9 mouse cellular contexts compared by ENCODE assay signal in the genomic region with DNA sequence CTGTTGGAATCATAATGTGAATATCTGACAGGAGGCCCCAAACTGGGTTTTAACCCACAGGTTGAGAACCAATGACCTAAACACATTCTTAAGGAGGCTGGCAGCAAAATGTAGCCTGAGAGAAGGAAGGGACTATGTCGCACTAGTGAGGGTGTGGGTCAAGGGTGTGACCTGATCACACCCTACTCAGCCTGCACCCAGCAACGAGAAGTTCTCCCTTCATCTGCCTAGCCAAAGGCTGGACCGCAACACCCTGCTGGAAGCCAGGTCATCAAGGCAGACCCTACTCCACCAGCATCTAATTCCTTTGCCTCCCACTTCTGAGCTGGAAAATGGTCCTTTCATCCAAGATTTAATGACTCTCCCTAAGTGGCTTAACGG. TPM values are rescaled to one million over a fixed set of nuclear protein-coding genes. Genes with fewer than 3 reads are reported as not detected.
DNase-seq lines count a peak whose midpoint lies in the region; ATAC-seq lines count a peak whose summit lies in the region.
"Had no signal": no experiment of that assay in that cellular context is flagged by ENCODE, and none has a peak within 500 bp of the region (broad histone marks: within the 10 kb centered on the region; RNA-seq: fewer than 3 reads in every experiment).

No protein-coding gene starts in this region.

- peak overlapping the region; percentile 16; the same call in 1 of the 2 replicates for H3K27ac ChIP-seq in heart, embryonic 16.5 days (ENCODE audit: low read length)
- 0 out of 2 replicates have a peak overlapping the region, but pooled peaks have one; percentile 32 for H3K27ac ChIP-seq in embryonic facial prominence, embryonic 12.5 days
- peak overlapping the region; percentile 85 for H3K27ac ChIP-seq in limb, embryonic 10.5 days
- peak overlapping the region; percentile 90 for H3K27ac ChIP-seq in midbrain, embryonic 14.5 days (replicated peaks; ENCODE audit: low read depth, low read length)

- H3K4me2 ChIP-seq in heart, embryonic 16.5 days (ENCODE audit: low read depth, low read length): peak overlapping the region; percentile 99
- peak overlapping the region; percentile 99 for H3K4me2 ChIP-seq in embryonic facial prominence, embryonic 12.5 days (replicated peaks)
- peak overlapping the region; percentile 72 for H3K4me2 ChIP-seq in midbrain, embryonic 14.5 days (ENCODE audit: low read length)

- DNase-seq in heart, adult 18-20 months: no peak
- no peak for DNase-seq in limb, embryonic 10.5 days (ENCODE audit: low spot score)
- DNase-seq in midbrain, embryonic 14.5 days: no peak
- no peak for DNase-seq in left cerebral cortex, postnatal 14 days (ENCODE audit: low spot score in 2 of 2)
- DNase-seq in urinary bladder, postnatal 10 days (ENCODE audit: low spot score): no peak
- no peak for DNase-seq in adrenal gland, postnatal 25 days

- intact Hi-C loops in left cerebral cortex, postnatal 14 days (cut with DNase I): no loop called here

- ATAC-seq in heart, embryonic 16.5 days (replicated peaks; ENCODE audit: extremely low read depth, insufficient read depth, low FRiP score): no peak
- ATAC-seq in embryonic facial prominence, embryonic 12.5 days (ENCODE audit: insufficient number of reproducible peaks, insufficient read depth, low FRiP score, low TSS enrichment): no peak
- no peak for ATAC-seq in midbrain, embryonic 14.5 days (ENCODE audit: low FRiP score, low TSS enrichment)

- no peaks in the 10 kb centered on the region for H3K36me3 ChIP-seq in heart, embryonic 16.5 days (ENCODE audit: control insufficient read depth, insufficient read depth)
- H3K36me3 ChIP-seq in embryonic facial prominence, embryonic 12.5 days: no peaks in the 10 kb centered on the region
- H3K36me3 ChIP-seq in limb, embryonic 10.5 days: no peaks in the 10 kb centered on the region
- no peaks in the 10 kb centered on the region for H3K36me3 ChIP-seq in midbrain, embryonic 14.5 days (ENCODE audit: control insufficient read depth, insufficient read depth, low read length)

- no peaks in the 10 kb centered on the region for H3K27me3 ChIP-seq in heart, embryonic 16.5 days (ENCODE audit: control insufficient read depth, insufficient read depth, low read length)
- peaks cover 16% of the 10 kb centered on the region for H3K27me3 ChIP-seq in embryonic facial prominence, embryonic 12.5 days
- peaks cover 37% of the 10 kb centered on the region for H3K27me3 ChIP-seq in limb, embryonic 10.5 days (ENCODE audit: low read depth, poor library complexity, severe bottlenecking)
- no peaks in the 10 kb centered on the region for H3K27me3 ChIP-seq in midbrain, embryonic 14.5 days (ENCODE audit: control insufficient read depth, insufficient read depth, low read length)

- H3K4me1 ChIP-seq in heart, embryonic 16.5 days (ENCODE audit: control insufficient read depth, insufficient read depth, low read length): 0 out of 2 replicates have a peak, but pooled peaks cover 3% of the 10 kb centered on the region
- no peaks in the 10 kb centered on the region for H3K4me1 ChIP-seq in embryonic facial prominence, embryonic 12.5 days
- peaks cover 21% of the 10 kb centered on the region for H3K4me1 ChIP-seq in limb, embryonic 10.5 days
- H3K4me1 ChIP-seq in midbrain, embryonic 14.5 days (ENCODE audit: control insufficient read depth, insufficient read depth, low read length): peaks cover 26% of the 10 kb centered on the region

- peak overlapping the region; percentile 82 for H3K9ac ChIP-seq in heart, embryonic 16.5 days (ENCODE audit: low read length)
- H3K9ac ChIP-seq in embryonic facial prominence, embryonic 12.5 days: peak overlapping the region; percentile 57; the same call in 1 of the 2 replicates
- peak overlapping the region; percentile 76 for H3K9ac ChIP-seq in midbrain, embryonic 14.5 days (replicated peaks; ENCODE audit: low read length)

- 39% methylated on average over 4 of the region's 4 CpGs for WGBS in heart, embryonic 16.5 days
- 24% methylated on average over 4 of the region's 4 CpGs for WGBS in embryonic facial prominence, embryonic 12.5 days
- WGBS in limb, embryonic 10.5 days: 12% methylated on average over 4 of the region's 4 CpGs
- 17% methylated on average over 4 of the region's 4 CpGs for WGBS in midbrain, embryonic 14.5 days

- no peaks in the 10 kb centered on the region for H3K9me3 ChIP-seq in heart, embryonic 16.5 days (replicated peaks; ENCODE audit: control insufficient read depth, low read length)
- no peaks in the 10 kb centered on the region for H3K9me3 ChIP-seq in embryonic facial prominence, embryonic 12.5 days
- no peaks in the 10 kb centered on the region for H3K9me3 ChIP-seq in limb, embryonic 10.5 days (replicated peaks)
- no peaks in the 10 kb centered on the region for H3K9me3 ChIP-seq in midbrain, embryonic 14.5 days (ENCODE audit: control insufficient read depth, low read length)

- H3K4me3 ChIP-seq in heart, embryonic 16.5 days (ENCODE audit: low read length): peak overlapping the region; percentile 77
- H3K4me3 ChIP-seq in embryonic facial prominence, embryonic 12.5 days: peak overlapping the region; percentile 53
- peak overlapping the region; percentile 74 for H3K4me3 ChIP-seq in limb, embryonic 10.5 days
- peak overlapping the region; percentile 66 for H3K4me3 ChIP-seq in midbrain, embryonic 14.5 days (replicated peaks; ENCODE audit: low read depth, low read length)
- H3K4me3 ChIP-seq: myocyte had no signal

RNA-seq across cellular contexts. Expression of a gene that starts 0.8 kb away (rescaled TPM):
- 10.9 and 11.2 TPM in 2 replicates for polyA plus RNA-seq in heart, embryonic 16.5 days (2015; fragmentation: Nextera tagmentation; extraction: Ambion mirVana)
- 1 to 10 TPM; 2.6 to 6.9 TPM for total RNA-seq in heart, adult 18-20 months (2021)
- 9.5 and 9.7 TPM in 2 replicates for polyA plus RNA-seq in embryonic facial prominence, embryonic 12.5 days (2016; fragmentation: Nextera tagmentation; extraction: Ambion mirVana)
- 7.2 and 10.7 TPM in 2 replicates for polyA plus RNA-seq in limb, embryonic 10.5 days (2016; fragmentation: Nextera tagmentation; extraction: Ambion mirVana)
- polyA plus RNA-seq in midbrain, embryonic 14.5 days (2014; fragmentation: Nextera tagmentation; extraction: Ambion mirVana): 17.1 and 28.0 TPM in 2 replicates
- 10 to 100 TPM; 30.0 to 35.0 TPM for total RNA-seq in left cerebral cortex, postnatal 14 days (2021)
- 3.9 and 6.3 TPM in 2 replicates for total RNA-seq in adrenal gland, postnatal 25 days (2021)

RNA-seq across cellular contexts. Expression of a gene that starts 40.6 kb away (rescaled TPM):
- 10.8 and 12.4 TPM in 2 replicates for polyA plus RNA-seq in heart, embryonic 16.5 days (2015; fragmentation: Nextera tagmentation; extraction: Ambion mirVana)
- 10 to 100 TPM; 20.9 to 21.3 TPM for total RNA-seq in heart, adult 18-20 months (2021)
- 16.7 and 16.8 TPM in 2 replicates for polyA plus RNA-seq in embryonic facial prominence, embryonic 12.5 days (2016; fragmentation: Nextera tagmentation; extraction: Ambion mirVana)
- polyA plus RNA-seq in limb, embryonic 10.5 days (2016; fragmentation: Nextera tagmentation; extraction: Ambion mirVana): 10.0 and 12.8 TPM in 2 replicates
- 42.1 and 50.3 TPM in 2 replicates for polyA plus RNA-seq in midbrain, embryonic 14.5 days (2014; fragmentation: Nextera tagmentation; extraction: Ambion mirVana)
- total RNA-seq in left cerebral cortex, postnatal 14 days (2021): 100 to 1,000 TPM; 130 to 142 TPM
- total RNA-seq in adrenal gland, postnatal 25 days (2021): 6.6 and 9.9 TPM in 2 replicates

Comparison
In these comparisons a context has a peak if more than half of its experiments do, and no peak if none do; other contexts are left out.
1. H3K27ac ChIP-seq: peak in every context shown above with its lines; median percentile 90 in midbrain, embryonic 14.5 days; 85 in limb, embryonic 10.5 days; 32 in embryonic facial prominence, embryonic 12.5 days; 16 in heart, embryonic 16.5 days.